Mouse (Mus musculus): Measurements from ENCODE around the gene Ddt.
"Not testable (repeated sequence)": the region's sequence is repeated elsewhere in the genome, so short reads cannot be mapped to it uniquely, and the experiment has no call there.

The Ddt gene

GRCm38 (mm10) chr10:75774102-75774501 lies 888 bp upstream of the Ddt start:
- no peak for DNase-seq (ENCODE audit: low read depth, low spot score)

GRCm38 (mm10) chr10:75767756-75768155 lies 5.5 kb downstream of the Ddt start:
- DNase-seq (ENCODE audit: low read depth, low spot score): not testable (repeated sequence)

- no peak for DNase-seq (ENCODE audit: low read depth, low spot score)
Observed at GRCm38 (mm10) chr10:75766856-75767255, 6.4 kb downstream of the Ddt start.

- peak; percentile 95 for DNase-seq (ENCODE audit: low read depth, low spot score)
Observed at GRCm38 (mm10) chr10:75764519-75765473, 8.4 kb downstream of the Ddt start.

- peak; percentile 99 for DNase-seq (ENCODE audit: low read depth, low spot score)
Observed at GRCm38 (mm10) chr10:75763682-75764518, 9.3 kb downstream of the Ddt start, which contains the start of gene Cabin1. Cabin1 (minus strand) TSS chr10:75764341.

GRCm38 (mm10) chr10:75762413-75762812 lies 10.8 kb downstream of the Ddt start:
- DNase-seq (ENCODE audit: low read depth, low spot score): no peak

GRCm38 (mm10) chr10:75760311-75760710 lies 12.9 kb downstream of the Ddt start:
- DNase-seq (ENCODE audit: low read depth, low spot score): no peak

- DNase-seq (ENCODE audit: low read depth, low spot score): no peak
Observed at GRCm38 (mm10) chr10:75756719-75757118, 16.5 kb downstream of the Ddt start.

GRCm38 (mm10) chr10:75744017-75744416 lies 29.2 kb downstream of the Ddt start:
- DNase-seq (ENCODE audit: low read depth, low spot score): peak; percentile 74

GRCm38 (mm10) chr10:75743369-75743768 lies 29.8 kb downstream of the Ddt start:
- no peak for DNase-seq (ENCODE audit: low read depth, low spot score)

- DNase-seq (ENCODE audit: low read depth, low spot score): no peak
Observed at GRCm38 (mm10) chr10:75740866-75741265, 32.3 kb downstream of the Ddt start.

GRCm38 (mm10) chr10:75725449-75725848 lies 47.8 kb downstream of the Ddt start:
- no peak for DNase-seq (ENCODE audit: low read depth, low spot score)

Data from A20 (cell line).